Mouse (Mus musculus) myocyte (in vitro differentiated cells): ENCODE measurements around the gene Dek.

Experiments
- CEBPB ChIP-seq: IDR thresholded peaks from 2 replicates; pipeline ENCODE4 v1.6.1; 2011; ENCODE audit warnings: mild to moderate bottlenecking, moderate library complexity; ENCODE audit not compliant: poor library complexity, insufficient read depth, severe bottlenecking
- E2F4 ChIP-seq: IDR thresholded peaks from one replicate; pipeline ENCODE4 v1.6.1; 2011; ENCODE audit warnings: mild to moderate bottlenecking, control low read depth, moderate library complexity; ENCODE audit not compliant: insufficient read depth
- MAX ChIP-seq: IDR thresholded peaks from one replicate; pipeline ENCODE4 v1.6.1; 2011; ENCODE audit warnings: low read depth, mild to moderate bottlenecking, control low read depth
- MYOD1 ChIP-seq, 3 experiments: IDR thresholded peaks; one replicate each; pipeline ENCODE4 v1.6.1; 2011; ENCODE audit warnings: control low read depth in 2 of 3, low read depth in 2 of 3, mild to moderate bottlenecking in 2 of 3, moderate library complexity in 1 of 3; ENCODE audit not compliant: insufficient read length in 2 of 3, control insufficient read depth in 1 of 3
- MYOG ChIP-seq, 3 experiments: IDR thresholded peaks; one replicate each; pipeline ENCODE4 v1.6.1; 2011; ENCODE audit warnings: control low read depth in 2 of 3, low read depth in 2 of 3, mild to moderate bottlenecking in 2 of 3; ENCODE audit not compliant: insufficient read length in 2 of 3, control insufficient read depth in 1 of 3, insufficient read depth in 1 of 3
- POLR2A ChIP-seq: IDR thresholded peaks from one replicate; pipeline ENCODE4 v1.6.1; 2011; ENCODE audit warnings: low read depth, mild to moderate bottlenecking, control low read depth, moderate library complexity; ENCODE audit not compliant: insufficient read length
- POLR2AphosphoS2 ChIP-seq: IDR thresholded peaks from one replicate; pipeline ENCODE4 v1.6.1; 2011; ENCODE audit warnings: low read depth, control low read depth; ENCODE audit not compliant: insufficient read length
- REST ChIP-seq: IDR thresholded peaks from one replicate; pipeline ENCODE4 v1.6.1; 2011; ENCODE audit warnings: mild to moderate bottlenecking, control low read depth, moderate library complexity; ENCODE audit not compliant: insufficient read depth, insufficient read length
- USF1 ChIP-seq: IDR thresholded peaks from one replicate; pipeline ENCODE4 v1.6.1; 2011; ENCODE audit warnings: low read depth, mild to moderate bottlenecking, control low read depth, moderate library complexity

DNA sequence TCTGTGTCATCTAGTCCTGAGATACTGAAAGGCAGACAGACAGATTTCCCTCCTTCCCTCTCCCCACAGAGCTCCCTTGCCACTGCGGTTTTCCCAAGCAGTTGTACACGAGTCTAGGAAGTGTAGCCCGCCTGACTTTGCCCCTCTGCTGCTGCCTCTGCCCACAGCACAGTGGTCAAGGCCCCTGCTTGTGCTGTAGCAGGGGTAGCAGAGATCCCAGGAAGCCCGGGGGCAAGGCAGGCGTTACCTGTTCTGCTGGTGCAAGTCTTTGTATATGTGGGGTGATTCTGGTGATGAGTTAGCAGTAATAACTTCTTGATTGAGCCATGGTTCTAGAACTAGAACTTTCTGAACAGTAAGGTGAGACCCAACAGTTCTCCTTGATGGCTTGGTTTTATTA is 29.8 kb downstream of the Dek start:
- TF ChIP-seq POLR2A: no peak
- TF ChIP-seq CEBPB: no peak
- no peak for TF ChIP-seq E2F4
- TF ChIP-seq USF1: no peak
- TF ChIP-seq MYOG (IDR thresholded peaks at IDR 0.05; ENCODE audit: control insufficient read depth in 1 of 3, insufficient read depth in 1 of 3, insufficient read length in 2 of 3, low read depth in 2 of 3): no peak
- TF ChIP-seq REST: no peak
- no peak for TF ChIP-seq POLR2AphosphoS2
- TF ChIP-seq MAX: no peak
- TF ChIP-seq MYOD1 (IDR thresholded peaks at IDR 0.05; ENCODE audit: control insufficient read depth in 1 of 3, insufficient read length in 2 of 3, low read depth in 2 of 3): no peak
